Mouse (Mus musculus) lung, embryonic 14.5 days (tissue): Measurements from ENCODE around the gene Il25. TPM values are rescaled to one million over a fixed set of nuclear protein-coding genes. Genes with fewer than 3 reads are reported as not detected.
A peak's percentile ranks its signal among the peaks of the same experiment; 100 is the strongest.

Source experiments
- ATAC-seq: fragments of 200-750 bp; cut with Nextera tagmentation; 2 replicates; pipeline ENCODE4 v1.8.0; 2017; ENCODE audit warnings: mild to moderate bottlenecking, moderate TSS enrichment, moderate library complexity; ENCODE audit not compliant: insufficient read depth
- DNase-seq: peaks from one replicate; pipeline ENCODE4 v3.0.0-alpha.2; 2015
- H3K27ac ChIP-seq: fragments of 300-500 bp; sonication (generic); 2 replicates; pipeline ENCODE4 v1.5.1; 2014; ENCODE audit warnings: low read depth, mild to moderate bottlenecking, moderate library complexity
- H3K27me3 ChIP-seq: fragments of 300-500 bp; sonication (generic); 2 replicates; pipeline ENCODE4 v1.6.1; 2014; ENCODE audit warnings: low read length, control low read depth; ENCODE audit not compliant: insufficient read depth
- H3K36me3 ChIP-seq: fragments of 300-500 bp; sonication (generic); 2 replicates; pipeline ENCODE4 v1.6.1; 2014; ENCODE audit warnings: control low read depth; ENCODE audit not compliant: insufficient read depth
- H3K4me1 ChIP-seq: fragments of 300-500 bp; sonication (generic); 2 replicates; pipeline ENCODE4 v1.6.1; 2014; ENCODE audit warnings: antibody characterized with exemption, control low read depth; ENCODE audit not compliant: insufficient read depth
- H3K4me2 ChIP-seq: fragments of 300-500 bp; sonication (generic); 2 replicates; pipeline ENCODE4 v1.6.1; 2014; ENCODE audit warnings: mild to moderate bottlenecking
- H3K4me3 ChIP-seq: fragments of 300-500 bp; sonication (generic); 2 replicates; pipeline ENCODE4 v1.5.1; 2014; ENCODE audit warnings: low read depth, low read length
- H3K9ac ChIP-seq: fragments of 300-500 bp; sonication (generic); 2 replicates; pipeline ENCODE4 v1.6.1; 2014
- H3K9me3 ChIP-seq: fragments of 300-500 bp; sonication (generic); 2 replicates; pipeline ENCODE4 v1.6.1; 2016; ENCODE audit warnings: low read depth, low read length, control low read depth
- CTCF ChIP-seq: IDR thresholded peaks from 2 replicates; pipeline ENCODE4 v1.5.1; 2016; ENCODE audit warnings: antibody characterized with exemption, low read depth
- WGBS: fragments of 180-500 bp; shearing (Covaris S2); extraction: QIAGEN DNeasy Blood & Tissue Kit; methylation state at CpG from one replicate; pipeline ENCODE4 v1.1.7; 2014; 5-methylcytosine and 5-hydroxymethylcytosine counted together
- polyA plus RNA-seq: library from polyadenylated mRNA; unstranded; fragments of >200 nt; fragmentation: Nextera tagmentation; extraction: Ambion mirVana; gene quantifications from 2 replicates; pipeline ENCODE4 v1.2.1, GENCODE M21; 2014

Gene Il25
- polyA plus RNA-seq, 1 experiment from 2014 or later, result not detected

DNA sequence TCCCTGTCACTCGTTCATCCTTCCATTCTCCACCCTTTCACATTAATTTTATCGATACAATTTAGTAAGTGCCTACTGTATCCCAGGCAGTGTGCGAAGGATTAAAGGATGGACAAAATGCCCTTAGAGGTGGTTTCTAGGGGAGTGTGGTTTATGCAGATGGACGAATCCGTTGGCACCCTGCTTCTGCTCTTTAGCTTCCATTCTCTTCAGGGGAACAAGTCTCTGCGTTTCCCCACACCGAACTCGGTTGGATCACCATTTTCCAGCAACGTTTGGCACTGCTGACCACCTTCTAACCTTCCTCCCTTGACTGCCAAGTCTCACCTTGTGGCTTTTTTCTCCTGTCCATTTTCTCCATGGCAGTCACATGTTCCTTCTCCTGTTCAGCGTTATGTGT lies 19.2 kb upstream of the Il25 start:
- H3K27me3 ChIP-seq, result no peaks in the 10 kb centered on the region; the same call in 1 of the 2 replicates
- peak overlapping the region; percentile 93 for H3K9ac ChIP-seq
- no peaks in the 10 kb centered on the region for H3K4me1 ChIP-seq
- H3K9me3 ChIP-seq, result no peaks in the 10 kb centered on the region
- H3K36me3 ChIP-seq, result peaks cover 33% of the 10 kb centered on the region
- TF ChIP-seq CTCF, result no peak
- WGBS, result 14% methylated on average over 10 of the region's 10 CpGs
- DNase-seq (peak; percentile 24), ATAC-seq (peak; percentile 12; the same call in 1 of the 2 replicates)
- peak overlapping the region; percentile 82; the same call in 1 of the 2 replicates for H3K27ac ChIP-seq
- peak overlapping the region; percentile 99 for H3K4me2 ChIP-seq
- peak overlapping the region; percentile 88 for H3K4me3 ChIP-seq

DNA sequence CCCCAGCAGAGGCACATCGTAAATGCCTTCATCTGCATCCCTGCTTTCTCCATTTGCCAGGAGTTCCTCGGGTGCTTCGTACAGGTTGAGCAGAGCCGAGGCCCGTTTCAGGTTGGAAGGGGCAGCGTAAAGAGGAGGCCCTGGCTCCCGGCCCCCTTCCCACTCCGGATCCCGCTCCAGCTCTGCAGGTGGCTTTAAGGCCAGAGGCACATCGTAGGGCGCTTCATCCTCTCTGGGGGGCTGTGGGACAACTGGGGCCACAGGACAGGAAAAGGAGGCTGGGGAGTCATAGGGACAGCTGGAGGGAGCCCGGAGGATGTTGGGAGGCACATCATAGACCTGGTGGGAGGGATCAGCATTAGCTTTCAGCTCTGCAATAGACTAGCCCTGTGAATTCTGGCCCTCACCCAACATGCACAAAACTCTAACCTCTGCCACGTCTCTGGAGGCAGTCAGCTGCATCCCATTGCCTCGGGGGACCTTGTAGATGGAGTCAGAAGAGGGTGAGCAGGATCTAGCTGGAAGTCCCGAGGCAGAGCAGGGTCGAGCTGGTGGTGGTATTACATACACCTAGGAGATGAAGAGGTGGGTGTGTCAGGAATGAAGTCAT lies 12.3 kb upstream of the Il25 start:
- TF ChIP-seq CTCF, result no peak
- no peak overlapping the region for H3K4me2 ChIP-seq
- H3K4me3 ChIP-seq, result no peak overlapping the region
- H3K9ac ChIP-seq, result no peak overlapping the region
- H3K27ac ChIP-seq, result no peak overlapping the region
- H3K9me3 ChIP-seq, result no peaks in the 10 kb centered on the region
- H3K27me3 ChIP-seq, result no peaks in the 10 kb centered on the region
- ATAC-seq (no peak), DNase-seq (no peak)
- WGBS, result 89% methylated on average over 16 of the region's 16 CpGs
- H3K36me3 ChIP-seq, result peaks cover 50% of the 10 kb centered on the region
- H3K4me1 ChIP-seq, result no peaks in the 10 kb centered on the region

DNA sequence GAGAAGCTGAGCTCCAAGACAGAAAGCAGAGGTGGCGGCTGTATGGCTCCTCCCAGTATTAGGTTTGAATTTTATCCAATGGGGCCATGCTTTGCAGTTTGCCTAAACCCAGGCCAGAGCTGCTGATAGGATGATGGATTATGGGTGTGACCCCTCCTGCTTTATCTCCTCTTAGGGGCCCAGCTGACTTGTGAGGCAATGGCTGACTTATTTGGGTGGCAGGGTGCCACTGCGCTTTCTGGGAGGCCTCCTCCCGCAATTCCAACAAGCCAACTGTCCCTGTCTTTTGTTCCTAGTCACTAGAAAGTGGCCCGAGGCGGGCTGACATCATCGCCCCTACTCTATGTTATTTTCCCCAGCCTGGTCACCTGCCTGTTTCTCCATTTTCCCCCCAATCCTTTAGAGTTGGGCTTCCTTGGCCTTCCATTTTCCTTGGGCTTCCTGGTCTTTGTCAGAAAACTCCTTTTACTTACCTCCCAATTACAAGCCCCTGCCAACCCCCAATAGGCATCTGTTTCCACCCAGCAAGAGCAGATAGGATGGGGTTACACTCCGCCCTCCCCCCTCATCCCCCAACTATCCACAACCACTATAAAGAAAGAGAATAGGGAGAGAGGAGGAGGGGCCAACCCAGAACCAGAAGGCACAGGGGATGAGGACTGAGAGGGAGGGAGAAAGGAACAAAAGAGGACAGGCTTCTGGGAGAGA lies 7.7 kb upstream of the Il25 start:
- WGBS, result 18% methylated on average over 7 of the region's 7 CpGs
- peak overlapping the region; percentile 87 for H3K4me2 ChIP-seq

DNA sequence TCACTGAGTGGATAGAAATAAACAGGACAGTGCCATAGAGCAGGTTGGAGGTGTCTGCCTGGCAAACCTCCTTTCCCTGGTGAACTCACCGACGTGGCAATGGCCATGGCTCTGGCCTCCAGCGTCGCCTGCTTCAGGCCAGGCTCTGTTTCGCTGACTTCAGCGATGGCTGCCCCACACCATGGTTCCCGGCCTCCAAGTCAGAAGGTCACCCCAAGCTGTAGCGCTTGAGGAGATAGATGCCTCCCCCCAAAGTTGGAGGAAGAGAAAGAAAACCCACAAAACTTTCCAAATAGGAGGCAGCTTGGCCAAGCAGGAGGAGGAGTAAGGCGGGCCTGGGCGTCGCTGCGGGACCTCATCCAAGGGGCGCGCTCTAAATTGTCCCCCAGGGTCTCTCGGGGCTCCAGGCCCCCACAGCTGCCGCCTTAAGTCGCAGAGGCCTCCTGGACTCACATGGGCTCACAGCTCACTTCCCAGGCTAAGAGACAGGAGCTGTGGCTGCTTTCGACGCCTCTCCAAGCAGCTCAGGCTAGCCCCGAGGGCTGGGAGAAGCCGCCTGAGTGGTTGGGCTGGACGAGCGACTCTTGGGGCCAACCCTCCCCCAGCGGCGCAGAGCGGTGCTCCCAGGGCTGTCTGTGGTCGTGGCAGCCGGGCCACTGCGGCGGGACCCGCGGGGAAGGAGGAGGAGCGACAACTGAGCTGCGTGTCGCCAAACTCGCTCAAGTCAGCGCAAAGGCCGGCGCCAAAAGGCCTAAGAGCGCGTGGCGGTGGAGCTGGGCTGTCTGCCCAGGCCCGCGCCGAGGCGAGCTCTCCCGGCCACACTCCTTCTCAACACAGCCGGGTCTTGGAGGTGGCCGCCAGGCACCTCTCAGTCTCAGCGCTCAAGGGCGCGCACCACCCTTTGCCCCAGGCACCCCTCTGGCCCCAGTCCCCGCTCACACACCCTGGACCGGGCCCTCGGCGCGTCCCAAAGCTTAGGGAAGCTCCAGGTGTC lies 6.8 kb upstream of the Il25 start, which contains the start of gene Efs:
Gene Efs, minus strand, starts transcription at position 778 of the 994 bp plus-strand sequence.
- Histone ChIP-seq H3K4me3 (peak within 1 kb of the TSS; percentile 56), H3K9me3 (no peaks in the 10 kb centered on the region), H3K36me3 (peaks cover 7% of the 10 kb centered on the region), H3K27me3 (peaks cover 7% of the 10 kb centered on the region; the same call in 1 of the 2 replicates), H3K9ac (peak within 1 kb of the TSS; percentile 90), H3K27ac (peak within 1 kb of the TSS; percentile 99), H3K4me1 (no peaks in the 10 kb centered on the region; the same call in 1 of the 2 replicates), H3K4me2 (peak within 1 kb of the TSS; percentile 87)
- no peak for TF ChIP-seq CTCF
- DNase-seq (peak; percentile 84), ATAC-seq (peak; percentile 71)
- 1% methylated on average over 50 of the region's 57 CpGs for WGBS

More for the DNA sequence above, 7.7 kb upstream of the Il25 start:
- ATAC-seq (peak; percentile 32), DNase-seq (peak; percentile 82)
- Histone ChIP-seq H3K9me3 (no peaks in the 10 kb centered on the region), H3K27ac (peak overlapping the region; percentile 99), H3K9ac (peak overlapping the region; percentile 90), H3K36me3 (peaks cover 15% of the 10 kb centered on the region), H3K4me1 (no peaks in the 10 kb centered on the region; the same call in 1 of the 2 replicates), H3K4me3 (peak overlapping the region; percentile 56), H3K27me3 (peaks cover 7% of the 10 kb centered on the region; the same call in 1 of the 2 replicates)
- TF ChIP-seq CTCF, result no peak

DNA sequence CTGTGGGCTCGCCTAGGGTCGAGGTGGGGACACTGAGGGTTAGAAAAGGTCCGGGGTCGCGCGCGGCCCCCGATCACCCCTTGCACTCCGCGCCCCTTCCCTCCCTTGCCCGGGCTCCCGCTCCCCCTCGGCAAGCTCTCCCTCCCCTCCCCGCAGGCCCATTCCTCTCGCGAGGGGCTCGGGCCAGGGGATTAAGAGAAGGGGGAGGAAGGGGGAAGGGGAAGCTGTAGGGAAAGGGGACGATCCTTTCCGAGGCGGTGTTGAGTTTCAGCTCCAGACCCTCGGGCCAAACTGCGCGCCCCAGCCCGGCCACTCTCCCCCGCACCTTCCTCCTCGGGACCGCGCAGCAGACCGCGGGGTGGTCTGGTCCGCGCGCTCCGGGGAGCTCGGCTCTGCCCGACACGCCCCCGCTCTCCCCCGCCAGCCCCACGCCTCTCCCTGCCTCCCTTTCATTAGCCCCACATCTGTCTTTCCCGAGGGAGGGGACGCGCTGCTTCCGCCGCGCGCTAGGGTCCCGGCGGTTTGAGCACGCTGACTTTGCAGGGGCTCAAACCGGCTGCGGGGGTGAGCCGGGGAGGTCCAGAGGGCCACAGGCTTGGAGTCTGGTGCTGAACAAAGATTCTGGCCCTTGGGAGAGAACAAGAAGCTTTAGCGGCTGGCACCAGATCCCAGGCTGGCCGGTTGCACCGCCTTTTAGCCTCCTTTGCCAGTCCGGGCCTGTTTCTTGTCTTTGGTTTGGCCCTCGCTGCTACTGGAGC lies 5.9 kb upstream of the Il25 start:
- Histone ChIP-seq H3K9me3 (no peaks in the 10 kb centered on the region), H3K27ac (peak overlapping the region; percentile 99), H3K27me3 (peaks cover 7% of the 10 kb centered on the region; the same call in 1 of the 2 replicates), H3K36me3 (no peaks in the 10 kb centered on the region; the same call in 1 of the 2 replicates), H3K4me3 (peak overlapping the region; percentile 56), H3K4me1 (no peaks in the 10 kb centered on the region; the same call in 1 of the 2 replicates), H3K4me2 (peak overlapping the region; percentile 87), H3K9ac (peak overlapping the region; percentile 90)
- no peak for TF ChIP-seq CTCF
- peak; percentile 83 for ATAC-seq
- peak; percentile 89 for DNase-seq
- under 1% methylated on average over 54 of the region's 58 CpGs for WGBS

DNA sequence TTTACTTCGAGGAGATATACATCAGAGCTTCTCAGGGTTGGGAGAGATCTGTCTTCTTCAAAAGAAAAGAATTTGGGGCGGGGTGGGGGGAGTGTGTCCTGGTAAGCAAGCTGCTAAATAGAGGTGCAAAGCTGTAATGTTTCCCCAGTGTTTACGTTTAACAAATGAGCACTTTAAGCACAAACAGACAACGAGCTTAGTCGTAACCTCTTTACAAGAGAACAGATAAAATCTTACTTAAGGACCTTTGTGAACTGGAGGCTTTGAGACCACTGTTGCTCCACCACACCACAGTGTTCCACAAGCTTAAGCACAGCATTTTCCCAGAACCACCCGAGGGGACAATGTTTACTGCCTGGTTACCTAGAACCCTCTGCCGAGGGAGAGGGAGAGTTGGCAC lies 5.2 kb upstream of the Il25 start:
- DNase-seq (peak; percentile 13), ATAC-seq (no peak)
- H3K4me1 ChIP-seq, result no peaks in the 10 kb centered on the region; the same call in 1 of the 2 replicates
- no peaks in the 10 kb centered on the region for H3K9me3 ChIP-seq
- peak overlapping the region; percentile 99 for H3K27ac ChIP-seq
- WGBS, result 15% methylated on average over 7 of the region's 7 CpGs
- TF ChIP-seq CTCF, result no peak
- H3K4me2 ChIP-seq, result peak overlapping the region; percentile 87
- H3K27me3 ChIP-seq, result peaks cover 7% of the 10 kb centered on the region; the same call in 1 of the 2 replicates
- peak overlapping the region; percentile 90 for H3K9ac ChIP-seq
- H3K36me3 ChIP-seq, result no peaks in the 10 kb centered on the region; the same call in 1 of the 2 replicates
- peak overlapping the region; percentile 56 for H3K4me3 ChIP-seq
